Mouse (Mus musculus) right cerebral cortex, postnatal 14 days (tissue): ENCODE measurements around the gene Plxdc2.

ENCODE experiments used
- DNase-seq: peaks from one replicate; pipeline ENCODE4 v3.0.0; 2022

The Plxdc2 gene

GRCm38 (mm10) chr2:16414340-16414976 is 58.4 kb downstream of the Plxdc2 start:
- DNase-seq, result no peak

- no peak for DNase-seq
These were observed 82.9 kb downstream of the Plxdc2 start for GRCm38 (mm10) chr2:16439030-16439429.

GRCm38 (mm10) chr2:16442643-16443042 is 86.5 kb downstream of the Plxdc2 start:
- DNase-seq, result no peak

GRCm38 (mm10) chr2:16447936-16448335 is 91.8 kb downstream of the Plxdc2 start:
- DNase-seq, result no peak

- DNase-seq, result no peak
These were observed 94.9 kb downstream of the Plxdc2 start for GRCm38 (mm10) chr2:16450838-16451665.

GRCm38 (mm10) chr2:16451666-16452009 is 95.5 kb downstream of the Plxdc2 start:
- DNase-seq, result no peak

- no peak for DNase-seq
These were observed 96.0 kb downstream of the Plxdc2 start for GRCm38 (mm10) chr2:16452080-16452479.

GRCm38 (mm10) chr2:16456264-16456780 is 100.2 kb downstream of the Plxdc2 start:
- no peak for DNase-seq

- DNase-seq, result no peak
These were observed 103.4 kb downstream of the Plxdc2 start for GRCm38 (mm10) chr2:16459490-16459889.

- DNase-seq, result no peak
These were observed 114.0 kb downstream of the Plxdc2 start for GRCm38 (mm10) chr2:16470099-16470498.

GRCm38 (mm10) chr2:16483943-16484342 is 127.8 kb downstream of the Plxdc2 start:
- DNase-seq, result no peak

GRCm38 (mm10) chr2:16485970-16486369 is 129.9 kb downstream of the Plxdc2 start:
- no peak for DNase-seq

GRCm38 (mm10) chr2:16491242-16491641 is 135.1 kb downstream of the Plxdc2 start:
- no peak for DNase-seq

- DNase-seq, result no peak
These were observed 146.7 kb downstream of the Plxdc2 start for GRCm38 (mm10) chr2:16502843-16503242.

- DNase-seq, result no peak
These were observed 151.6 kb downstream of the Plxdc2 start for GRCm38 (mm10) chr2:16507540-16508230.

GRCm38 (mm10) chr2:16518148-16518547 is 162.0 kb downstream of the Plxdc2 start:
- DNase-seq, result no peak

- DNase-seq, result no peak
These were observed 167.3 kb downstream of the Plxdc2 start for GRCm38 (mm10) chr2:16523427-16523826.

GRCm38 (mm10) chr2:16532244-16532643 is 176.1 kb downstream of the Plxdc2 start:
- no peak for DNase-seq

GRCm38 (mm10) chr2:16534566-16534965 is 178.5 kb downstream of the Plxdc2 start:
- no peak for DNase-seq

GRCm38 (mm10) chr2:16541226-16541625 is 185.1 kb downstream of the Plxdc2 start:
- DNase-seq, result no peak

GRCm38 (mm10) chr2:16545207-16545606 is 189.1 kb downstream of the Plxdc2 start:
- no peak for DNase-seq

GRCm38 (mm10) chr2:16559287-16559686 is 203.2 kb downstream of the Plxdc2 start:
- no peak for DNase-seq

- DNase-seq, result no peak
These were observed 212.2 kb downstream of the Plxdc2 start for GRCm38 (mm10) chr2:16568263-16568662.
